Mouse (Mus musculus) kidney, postnatal 0 days (tissue): ENCODE data around the gene 1600012H06Rik. TPM values are rescaled to one million over a fixed set of nuclear protein-coding genes. Genes with fewer than 3 reads are reported as not detected.
"Not testable (repeated sequence)": the region's sequence is repeated elsewhere in the genome, so short reads cannot be mapped to it uniquely, and the experiment has no call there.

Source experiments
- ATAC-seq: fragments of 200-750 bp; cut with Nextera tagmentation; replicated peaks from 2 replicates; pipeline ENCODE4 v1.8.0; 2017; ENCODE audit warnings: low read depth, moderate number of reproducible peaks, moderate TSS enrichment, moderate library complexity; ENCODE audit not compliant: low FRiP score
- DNase-seq: peaks from one replicate; pipeline ENCODE4 v3.0.0-alpha.2; 2016; ENCODE audit warnings: low spot score
- H3K27ac ChIP-seq: fragments of 300-500 bp; sonication (generic); 2 replicates; pipeline ENCODE4 v1.5.1; 2014; ENCODE audit warnings: mild to moderate bottlenecking
- H3K27me3 ChIP-seq: fragments of 300-500 bp; sonication (generic); 2 replicates; pipeline ENCODE4 v1.6.1; 2014; ENCODE audit warnings: low read length, mixed read lengths; ENCODE audit not compliant: insufficient read depth
- H3K36me3 ChIP-seq: fragments of 300-500 bp; sonication (generic); 2 replicates; pipeline ENCODE4 v1.6.1; 2014; ENCODE audit warnings: low read length, mixed read lengths; ENCODE audit not compliant: insufficient read depth
- H3K4me1 ChIP-seq: fragments of 300-500 bp; sonication (generic); replicated peaks from 2 replicates; pipeline ENCODE4 v1.6.1; 2014; ENCODE audit warnings: antibody characterized with exemption, low read length, mixed read lengths; ENCODE audit not compliant: insufficient read depth
- H3K4me2 ChIP-seq: fragments of 300-500 bp; sonication (generic); 2 replicates; pipeline ENCODE4 v1.6.1; 2014; ENCODE audit warnings: mild to moderate bottlenecking, low read length, moderate library complexity, mixed read lengths
- H3K4me3 ChIP-seq: fragments of 300-500 bp; sonication (generic); replicated peaks from 2 replicates; pipeline ENCODE4 v1.5.1; 2014; ENCODE audit warnings: low read depth, low read length
- H3K9ac ChIP-seq: fragments of 300-500 bp; sonication (generic); 2 replicates; pipeline ENCODE4 v1.6.1; 2014; ENCODE audit warnings: low read depth, low read length
- H3K9me3 ChIP-seq: fragments of 300-500 bp; sonication (generic); replicated peaks from 2 replicates; pipeline ENCODE4 v1.6.1; 2016; ENCODE audit warnings: low read length, inconsistent platforms, mixed read lengths
- CTCF ChIP-seq: IDR thresholded peaks from 2 replicates; pipeline ENCODE4 v1.5.1; 2016; ENCODE audit warnings: antibody characterized with exemption, low read depth, mild to moderate bottlenecking, moderate library complexity
- WGBS: fragments of 180-500 bp; shearing (Covaris S2); extraction: QIAGEN DNeasy Blood & Tissue Kit; methylation state at CpG from one replicate; pipeline ENCODE4 v1.1.7; 2014; 5-methylcytosine and 5-hydroxymethylcytosine counted together
- polyA plus RNA-seq: library from polyadenylated mRNA; unstranded; fragments of >200 nt; fragmentation: Nextera tagmentation; extraction: Ambion mirVana; gene quantifications from 2 replicates; pipeline ENCODE4 v1.2.1, GENCODE M21; 2015

1600012H06Rik gene
- polyA plus RNA-seq, 1 experiment from 2014 or later, result 41.6 TPM

- 87% methylated on average over 5 of the region's 5 CpGs for WGBS
- Histone ChIP-seq H3K36me3 (peaks cover 8% of the 10 kb centered on the region), H3K9me3 (no peaks in the 10 kb centered on the region), H3K4me1 (0 out of 2 replicates have a peak, but pooled peaks cover 2% of the 10 kb centered on the region), H3K9ac (no peak overlapping the region), H3K27ac (no peak overlapping the region), H3K4me2 (no peak overlapping the region), H3K4me3 (no peak overlapping the region), H3K27me3 (no peaks in the 10 kb centered on the region)
- no peak for DNase-seq
- no peak for TF ChIP-seq CTCF
- no peak for ATAC-seq
These were observed 15.8 kb downstream of the 1600012H06Rik start for GRCm38 (mm10) chr17:14958686-14959327.

- Histone ChIP-seq H3K27me3 (no peaks in the 10 kb centered on the region), H3K9me3 (no peaks in the 10 kb centered on the region), H3K36me3 (0 out of 2 replicates have a peak, but pooled peaks cover 2% of the 10 kb centered on the region), H3K9ac (peak overlapping the region; percentile 28; the same call in 1 of the 2 replicates), H3K4me1 (0 out of 2 replicates have a peak, but pooled peaks cover 2% of the 10 kb centered on the region), H3K4me3 (peak overlapping the region; percentile 61; the same call in 1 of the 2 replicates), H3K4me2 (peak overlapping the region; percentile 98), H3K27ac (no peak overlapping the region)
- no peak for DNase-seq
- ATAC-seq, result no peak
- no peak for TF ChIP-seq CTCF
- 19% methylated on average over 3 of the region's 3 CpGs for WGBS
These were observed 17.0 kb downstream of the 1600012H06Rik start for GRCm38 (mm10) chr17:14959979-14960378.

GRCm38 (mm10) chr17:14960520-14960919, 17.5 kb downstream of the 1600012H06Rik start:
- ATAC-seq, result peak; percentile 14; the same call in 1 of the 2 replicates
- peak overlapping the region; percentile 84; the same call in 1 of the 2 replicates for H3K27ac ChIP-seq
- H3K9me3 ChIP-seq, result no peaks in the 10 kb centered on the region
- 0 out of 2 replicates have a peak, but pooled peaks cover 2% of the 10 kb centered on the region for H3K4me1 ChIP-seq
- peak overlapping the region; percentile 84 for H3K9ac ChIP-seq
- TF ChIP-seq CTCF, result no peak
- peak overlapping the region; percentile 61 for H3K4me3 ChIP-seq
- no peaks in the 10 kb centered on the region for H3K27me3 ChIP-seq
- H3K36me3 ChIP-seq, result 0 out of 2 replicates have a peak, but pooled peaks cover 2% of the 10 kb centered on the region
- 0% methylated on average over 19 of the region's 23 CpGs for WGBS
- peak overlapping the region; percentile 98 for H3K4me2 ChIP-seq
- no peak for DNase-seq

DNA sequence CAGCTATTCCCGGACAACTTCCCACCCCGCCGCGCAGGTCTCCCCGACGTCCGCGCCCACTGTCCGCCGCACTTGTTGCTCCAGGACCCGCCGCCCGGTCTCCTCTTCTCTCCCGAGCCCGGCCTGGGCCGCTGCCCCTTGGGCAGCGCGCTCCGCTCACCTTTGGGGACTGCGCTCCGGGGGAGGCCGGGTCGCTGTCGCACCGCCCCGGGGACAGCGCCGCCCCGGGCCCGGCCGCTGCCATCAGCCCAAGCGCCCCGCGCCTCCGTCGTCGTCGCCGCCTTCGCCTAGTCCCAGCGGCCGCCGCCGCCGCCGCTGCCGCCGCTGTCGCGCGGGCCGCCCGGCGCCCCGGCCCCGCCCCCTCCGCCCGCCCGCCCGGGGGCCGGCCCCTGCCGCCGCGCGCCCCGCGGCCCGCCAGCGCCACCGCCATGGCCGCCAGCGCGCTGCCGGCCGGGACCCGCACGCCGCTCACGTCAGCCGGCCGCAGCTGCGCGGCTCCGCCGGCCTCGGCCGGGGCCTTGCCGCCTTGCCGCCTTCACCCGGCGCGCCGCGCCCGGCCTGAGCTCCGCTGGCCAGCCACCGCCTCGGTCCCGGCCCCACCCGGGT, 18.1 kb downstream of the 1600012H06Rik start, which contains the start of gene Phf10:
Phf10 (minus strand) TSS at position 323 of the 606 bp plus-strand sequence.
- ATAC-seq, result peak; percentile 77
- not testable (repeated sequence) for H3K36me3 ChIP-seq, DNase-seq, H3K9me3 ChIP-seq, H3K27me3 ChIP-seq, H3K4me1 ChIP-seq
- under 1% methylated on average over 47 of the region's 100 CpGs for WGBS
- H3K4me2 ChIP-seq, result peak within 1 kb of the TSS; percentile 98
- H3K4me3 ChIP-seq, result peak within 1 kb of the TSS; percentile 61
- peak within 1 kb of the TSS; percentile 84 for H3K27ac ChIP-seq
- H3K9ac ChIP-seq, result peak within 1 kb of the TSS; percentile 84

- peak; percentile 81 for ATAC-seq
- H3K27me3 ChIP-seq, DNase-seq, H3K4me3 ChIP-seq, H3K36me3 ChIP-seq, H3K4me1 ChIP-seq, H3K9me3 ChIP-seq, H3K9ac ChIP-seq, H3K4me2 ChIP-seq, H3K27ac ChIP-seq: not testable (repeated sequence)
- no CpG with 5 or more reads among the region's 44 CpGs for WGBS
These were observed 18.7 kb downstream of the 1600012H06Rik start for GRCm38 (mm10) chr17:14961557-14962154.

DNA sequence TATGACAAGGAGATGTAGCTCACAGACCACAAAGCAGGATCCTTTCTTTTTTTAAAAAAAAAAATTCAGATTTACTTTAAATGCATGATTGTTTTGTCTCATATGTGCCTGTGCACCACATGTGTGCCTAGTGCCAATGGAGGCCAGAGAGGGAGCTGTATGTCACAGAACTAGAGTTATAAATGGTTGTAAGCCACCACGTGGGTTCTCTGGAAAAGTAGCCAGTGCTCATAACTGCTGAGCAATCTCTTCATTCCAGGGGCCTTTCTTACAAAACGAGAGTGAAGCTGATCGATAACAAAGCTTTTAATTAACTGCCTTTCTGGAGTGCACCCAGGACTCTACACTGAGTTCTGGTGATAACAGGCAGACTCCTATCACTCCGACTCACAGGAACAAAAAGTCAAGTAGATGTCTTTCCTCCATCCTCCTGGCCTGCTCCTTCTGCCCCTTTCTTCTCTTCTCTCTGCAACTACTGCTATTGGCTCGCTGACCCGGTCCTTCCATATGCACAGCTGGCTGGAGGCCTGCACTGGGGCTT, 25.5 kb downstream of the 1600012H06Rik start:
- ATAC-seq, H3K9ac ChIP-seq, DNase-seq, H3K36me3 ChIP-seq, H3K4me3 ChIP-seq, H3K4me2 ChIP-seq, H3K9me3 ChIP-seq, H3K27ac ChIP-seq, H3K27me3 ChIP-seq, H3K4me1 ChIP-seq: not testable (repeated sequence)
- no CpG with 5 or more reads among the region's 6 CpGs for WGBS

DNA sequence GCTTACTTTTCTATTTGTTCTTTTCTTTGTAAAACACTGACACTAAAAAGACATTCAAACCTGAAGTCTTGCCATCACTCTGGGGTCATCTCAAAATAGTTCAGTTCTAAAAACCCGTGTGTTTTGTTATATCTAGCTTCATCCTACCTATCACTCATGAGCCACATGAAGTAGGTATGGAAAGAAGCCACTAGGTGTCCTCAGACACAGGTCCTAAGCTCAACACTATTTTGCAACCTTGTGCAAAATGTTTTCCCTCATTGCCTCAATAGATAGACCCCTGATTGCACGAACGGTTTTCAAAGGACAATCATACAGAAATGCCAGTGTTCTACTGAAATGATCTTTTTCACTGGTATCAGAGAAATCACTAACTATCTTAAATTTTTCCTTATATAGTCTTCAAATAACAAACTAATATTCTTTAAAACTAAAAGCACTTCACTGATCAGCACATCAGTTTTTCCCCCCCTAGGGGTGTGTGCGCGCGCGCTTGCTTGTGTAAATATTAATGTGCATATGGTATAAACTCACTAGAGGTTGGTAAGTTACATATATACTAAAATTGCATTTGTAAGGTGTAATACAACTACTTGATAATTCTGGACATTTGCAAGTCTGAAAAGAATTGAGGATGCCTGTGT, 34.9 kb downstream of the 1600012H06Rik start:
- not testable (repeated sequence) for ATAC-seq, H3K27me3 ChIP-seq, H3K4me1 ChIP-seq, H3K9me3 ChIP-seq, H3K36me3 ChIP-seq, H3K4me3 ChIP-seq, DNase-seq, H3K9ac ChIP-seq, H3K27ac ChIP-seq, H3K4me2 ChIP-seq
- WGBS, result 2% methylated on average over 4 of the region's 7 CpGs

DNA sequence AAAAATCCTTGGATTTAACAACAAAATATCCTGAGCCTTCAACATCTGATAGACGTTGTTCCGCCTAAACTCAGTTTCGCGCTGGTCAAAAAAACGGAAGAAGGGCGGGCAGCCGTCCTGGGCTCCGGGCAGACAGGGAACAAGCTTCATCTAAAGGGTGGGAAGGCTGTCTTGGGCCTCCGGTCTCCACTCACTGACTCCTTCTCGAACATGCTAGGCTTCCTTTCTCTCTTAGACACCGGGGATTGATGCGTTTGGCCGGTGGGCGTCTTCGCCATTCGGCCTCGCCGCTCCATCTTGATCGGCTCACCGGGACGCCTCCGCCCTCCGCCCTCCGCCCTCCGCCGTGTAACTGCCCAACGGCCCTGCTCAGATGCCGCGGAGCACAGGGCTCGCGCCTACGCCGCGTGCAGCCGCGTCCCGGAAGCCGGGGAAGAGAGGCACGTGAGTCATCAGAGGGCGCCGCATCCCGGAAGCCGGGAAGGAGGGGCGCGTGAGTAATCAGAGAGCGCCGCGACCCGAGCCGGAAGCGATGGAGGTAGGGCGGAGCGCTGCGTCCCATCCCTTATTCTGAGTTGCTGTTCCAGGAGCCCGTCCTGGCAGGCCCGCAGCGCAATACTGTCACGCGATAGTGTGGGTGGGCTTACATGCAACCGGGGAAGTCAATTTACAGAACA, 35.5 kb downstream of the 1600012H06Rik start, which contains the start of the genes 9030025P20Rik and Gm3417:
9030025P20Rik (plus strand) TSS at position 107 of the 677 bp plus-strand sequence.
Gm3417 (minus strand) TSS at position 429 of the 677 bp plus-strand sequence.
- H3K4me2 ChIP-seq, H3K36me3 ChIP-seq, H3K27me3 ChIP-seq, DNase-seq, H3K27ac ChIP-seq, H3K9ac ChIP-seq, H3K4me3 ChIP-seq, H3K9me3 ChIP-seq, H3K4me1 ChIP-seq: not testable (repeated sequence)
- peak; percentile 98 for ATAC-seq
- no CpG with 5 or more reads among the region's 60 CpGs for WGBS
